Mouse (Mus musculus) MEL (cell line): ENCODE measurements around the gene Wfikkn2. TPM values are rescaled to one million over a fixed set of nuclear protein-coding genes. Genes with fewer than 3 reads are reported as not detected.
A peak's percentile ranks its signal among the peaks of the same experiment; 100 is the strongest.
"Not testable (repeated sequence)": the region's sequence is repeated elsewhere in the genome, so short reads cannot be mapped to it uniquely, and the experiment has no call there.

Experiments
- DNase-seq: peaks from one replicate; pipeline ENCODE4 v3.0.0; 2011; ENCODE audit warnings: low read depth, low spot score
- H3K27ac ChIP-seq: 2 replicates; pipeline ENCODE4 v1.5.1; 2012; ENCODE audit warnings: low read depth, mild to moderate bottlenecking, control low read depth, low read length, moderate library complexity; ENCODE audit not compliant: control insufficient read depth
- H3K27me3 ChIP-seq, 2 experiments: fragments of 150-350 bp in 1 of 2; sonication (generic) in 1 of 2; 2 replicates each; pipeline ENCODE4 v1.6.1; 2012; ENCODE audit warnings: low read length in 2 of 2, mild to moderate bottlenecking in 2 of 2, improper control_type of control experiment in 1 of 2, moderate library complexity in 1 of 2; ENCODE audit not compliant: insufficient read depth in 2 of 2, control insufficient read depth in 1 of 2
- H3K36me3 ChIP-seq, 2 experiments: 2 replicates each; pipeline ENCODE4 v1.6.1; 2012 to 2014; ENCODE audit warnings: low read length in 2 of 2, improper control_type of control experiment in 1 of 2, inconsistent platforms in 1 of 2, mild to moderate bottlenecking in 1 of 2; ENCODE audit not compliant: insufficient read depth in 2 of 2, control insufficient read depth in 1 of 2
- H3K4me1 ChIP-seq, 2 experiments: fragments of 150-350 bp in 1 of 2; sonication (generic) in 1 of 2; 2 replicates each; pipeline ENCODE4 v1.6.1; 2012; ENCODE audit warnings: low read length in 2 of 2, improper control_type of control experiment in 1 of 2, mild to moderate bottlenecking in 1 of 2; ENCODE audit not compliant: insufficient read depth in 2 of 2, control insufficient read depth in 1 of 2
- H3K4me3 ChIP-seq, 2 experiments: fragments of 150-350 bp in 1 of 2; sonication (generic) in 1 of 2; 2 replicates each; pipeline ENCODE4 v1.5.1; 2012; ENCODE audit warnings: low read depth in 2 of 2, low read length in 2 of 2, mild to moderate bottlenecking in 2 of 2, moderate library complexity in 2 of 2, control low read depth in 1 of 2, improper control_type of control experiment in 1 of 2; ENCODE audit not compliant: control insufficient read depth in 1 of 2, insufficient read depth in 1 of 2
- H3K79me2 ChIP-seq: 2 replicates; pipeline ENCODE4 v1.6.1; 2012; ENCODE audit warnings: mild to moderate bottlenecking, low read length, moderate library complexity; ENCODE audit not compliant: control insufficient read depth, poor library complexity, insufficient read depth
- H3K9ac ChIP-seq: 2 replicates; pipeline ENCODE4 v1.6.1; 2012; ENCODE audit warnings: low read depth, mild to moderate bottlenecking, control low read depth, low read length, moderate library complexity; ENCODE audit not compliant: control insufficient read depth, poor library complexity, severe bottlenecking
- H3K9me3 ChIP-seq: fragments of 150-350 bp; sonication (generic); replicated peaks from 2 replicates; pipeline ENCODE4 v1.6.1; 2012; ENCODE audit warnings: mild to moderate bottlenecking, low read length, improper control_type of control experiment, moderate library complexity; ENCODE audit not compliant: insufficient read depth
- CHD2 ChIP-seq: IDR thresholded peaks from 2 replicates; pipeline ENCODE4 v1.6.1; 2011; ENCODE audit warnings: low read length, improper control_type of control experiment
- CTCF ChIP-seq, 3 experiments: IDR thresholded peaks in 2 of 3; conservative IDR thresholded peaks in 1 of 3; 2 replicates each; pipeline ENCODE4 v1.5.1; 2011 to 2012; ENCODE audit warnings: low read length in 3 of 3, low read depth in 2 of 3, mild to moderate bottlenecking in 2 of 3, improper control_type of control experiment in 1 of 3, inconsistent platforms in 1 of 3, mixed read lengths in 1 of 3, moderate library complexity in 1 of 3; ENCODE audit not compliant: control insufficient read depth in 1 of 3, insufficient read depth in 1 of 3, poor library complexity in 1 of 3, severe bottlenecking in 1 of 3
- E2F4 ChIP-seq: IDR thresholded peaks from 2 replicates; pipeline ENCODE4 v1.6.1; 2011; ENCODE audit warnings: low read depth, low read length, improper control_type of control experiment, borderline replicate concordance
- EP300 ChIP-seq, 2 experiments: IDR thresholded peaks; 2 replicates each; pipeline ENCODE4 v1.6.1; 2011; ENCODE audit warnings: improper control_type of control experiment in 2 of 2, low read length in 2 of 2, low read depth in 1 of 2, mild to moderate bottlenecking in 1 of 2
- ETS1 ChIP-seq: IDR thresholded peaks from 2 replicates; pipeline ENCODE4 v1.6.1; 2012; ENCODE audit warnings: low read depth, mild to moderate bottlenecking, inconsistent platforms, low read length, improper control_type of control experiment, moderate library complexity
- GABPA ChIP-seq: IDR thresholded peaks from 2 replicates; pipeline ENCODE4 v1.6.1; 2012; ENCODE audit warnings: low read depth, mild to moderate bottlenecking, inconsistent platforms, low read length, improper control_type of control experiment, moderate library complexity
- JUND ChIP-seq: IDR thresholded peaks from 2 replicates; pipeline ENCODE4 v1.6.1; 2011; ENCODE audit warnings: low read depth, mild to moderate bottlenecking, improper control_type of control experiment, low read length
- KAT2A ChIP-seq: conservative IDR thresholded peaks from 2 replicates; pipeline ENCODE4 v1.6.1; 2012; ENCODE audit warnings: low read depth, low read length, improper control_type of control experiment, inconsistent platforms
- MAX ChIP-seq: IDR thresholded peaks from 2 replicates; pipeline ENCODE4 v1.6.1; 2011; ENCODE audit warnings: low read length, improper control_type of control experiment
- MEF2A ChIP-seq: IDR thresholded peaks from 2 replicates; pipeline ENCODE4 v1.6.1; 2014; ENCODE audit warnings: low read depth, mild to moderate bottlenecking, inconsistent platforms, low read length, improper control_type of control experiment; ENCODE audit not compliant: poor library complexity, insufficient replicate concordance, severe bottlenecking; ENCODE audit errors: extremely low read depth
- MXI1 ChIP-seq: IDR thresholded peaks from 2 replicates; pipeline ENCODE4 v1.6.1; 2011; ENCODE audit warnings: mild to moderate bottlenecking, low read depth, low read length, improper control_type of control experiment
- MYB ChIP-seq: IDR thresholded peaks from 2 replicates; pipeline ENCODE4 v1.6.1; 2011; ENCODE audit warnings: mild to moderate bottlenecking, low read depth, low read length, improper control_type of control experiment
- MYC ChIP-seq: IDR thresholded peaks from 2 replicates; pipeline ENCODE4 v1.6.1; 2011; ENCODE audit warnings: low read depth, mild to moderate bottlenecking, low read length, improper control_type of control experiment, moderate library complexity
- NELFE ChIP-seq: IDR thresholded peaks from 2 replicates; pipeline ENCODE4 v1.6.1; 2011; ENCODE audit warnings: low read depth, low read length, improper control_type of control experiment
- POLR2A ChIP-seq, 2 experiments: IDR thresholded peaks; 2 replicates each; pipeline ENCODE4 v1.6.1; 2011 to 2012; ENCODE audit warnings: low read length in 2 of 2, mild to moderate bottlenecking in 2 of 2, control low read depth in 1 of 2, improper control_type of control experiment in 1 of 2, low read depth in 1 of 2, moderate library complexity in 1 of 2; ENCODE audit not compliant: control insufficient read depth in 1 of 2, insufficient read depth in 1 of 2, poor library complexity in 1 of 2
- POLR2AphosphoS2 ChIP-seq: IDR thresholded peaks from 2 replicates; pipeline ENCODE4 v1.6.1; 2011; ENCODE audit warnings: low read length, improper control_type of control experiment
- POLR2AphosphoS5 ChIP-seq: IDR thresholded peaks from 2 replicates; pipeline ENCODE4 v1.6.1; 2012; ENCODE audit warnings: low read depth, borderline replicate concordance, mild to moderate bottlenecking, inconsistent platforms, low read length, moderate library complexity, mixed read lengths
- RCOR1 ChIP-seq: IDR thresholded peaks from 2 replicates; pipeline ENCODE4 v1.6.1; 2012; ENCODE audit warnings: low read depth, mild to moderate bottlenecking, inconsistent platforms, low read length, improper control_type of control experiment
- SIN3A ChIP-seq: IDR thresholded peaks from 2 replicates; pipeline ENCODE4 v1.6.1; 2012; ENCODE audit warnings: low read length, improper control_type of control experiment, inconsistent platforms
- TAL1 ChIP-seq: IDR thresholded peaks from 2 replicates; pipeline ENCODE4 v1.6.1; 2012; ENCODE audit warnings: mild to moderate bottlenecking, inconsistent platforms, low read length, moderate library complexity, mixed read lengths
- UBTF ChIP-seq: IDR thresholded peaks from 2 replicates; pipeline ENCODE4 v1.6.1; 2012; ENCODE audit warnings: low read depth, mild to moderate bottlenecking, inconsistent platforms, low read length, improper control_type of control experiment, moderate library complexity, borderline replicate concordance; ENCODE audit not compliant: insufficient read depth
- USF1 ChIP-seq: IDR thresholded peaks from 2 replicates; pipeline ENCODE4 v1.6.1; 2014; ENCODE audit warnings: low read depth, mild to moderate bottlenecking, inconsistent platforms, low read length, improper control_type of control experiment, moderate library complexity
- USF2 ChIP-seq, 2 experiments: IDR thresholded peaks; 2 replicates each; pipeline ENCODE4 v1.6.1; 2011 to 2012; ENCODE audit warnings: improper control_type of control experiment in 2 of 2, low read length in 2 of 2, borderline replicate concordance in 1 of 2, inconsistent platforms in 1 of 2, low read depth in 1 of 2, mild to moderate bottlenecking in 1 of 2; ENCODE audit not compliant: insufficient read depth in 1 of 2
- ZC3H11A ChIP-seq: IDR thresholded peaks from 2 replicates; pipeline ENCODE4 v1.6.1; 2012; ENCODE audit warnings: low read depth, mild to moderate bottlenecking, inconsistent platforms, low read length, improper control_type of control experiment
- ZMIZ1 ChIP-seq: IDR thresholded peaks from 2 replicates; pipeline ENCODE4 v1.6.1; 2012; ENCODE audit warnings: low read depth, mild to moderate bottlenecking, inconsistent platforms, low read length, improper control_type of control experiment, moderate library complexity
- polyA plus RNA-seq, 2 experiments: library from polyadenylated mRNA; stranded (reverse) in 1 of 2; unstranded in 1 of 2; fragments of >175 nt in 1 of 2; fragments of >200 nt in 1 of 2; gene quantifications; 2 replicates each; pipeline versions ENCODE4 v1.2.1 to v1.2.4; 2012; ENCODE audit warnings: low replicate concordance in 2 of 2, low read depth in 1 of 2; ENCODE audit not compliant: insufficient read length in 2 of 2, insufficient read depth in 1 of 2, missing spikeins in 1 of 2
- total RNA-seq: library from RNA; depleted of rRNA; stranded (reverse); fragments of 300-350 nt; gene quantifications from 2 replicates; pipeline ENCODE4 v1.2.3, GENCODE M21; 2012

Wfikkn2 gene
- total and polyA plus RNA-seq, 3 experiments, result not detected

DNA sequence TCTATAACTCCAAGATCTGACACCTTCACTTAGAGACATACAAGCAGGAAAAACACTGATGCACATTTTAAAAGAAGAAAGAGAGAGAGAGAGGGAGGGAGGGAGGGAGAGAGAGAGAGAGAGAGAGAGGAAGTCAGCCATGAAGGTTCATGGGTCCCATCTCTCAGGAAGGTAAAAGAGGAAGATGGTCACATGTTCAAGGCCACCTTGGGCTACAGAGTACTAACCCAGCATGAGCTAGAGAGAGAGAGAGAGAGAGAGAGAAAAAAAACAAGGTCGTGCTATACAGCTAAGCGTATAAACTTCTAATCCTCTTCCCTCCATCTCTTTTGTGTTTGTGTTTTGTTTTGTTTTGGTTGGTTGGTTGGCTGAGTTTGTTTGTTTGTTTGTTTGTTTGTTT is 25.2 kb upstream of the Wfikkn2 start (continued):
- no peak for TF ChIP-seq CHD2
- no peak for TF ChIP-seq E2F4
- TF ChIP-seq MEF2A, result no peak
- TF ChIP-seq POLR2AphosphoS5, result no peak
- no peak for TF ChIP-seq SIN3A
- peak; percentile 60 for TF ChIP-seq MAX
- no peak for TF ChIP-seq MXI1
- TF ChIP-seq RCOR1, result no peak
- TF ChIP-seq NELFE, result no peak
- peak in 1 of 2 experiments; percentile 30; a peak in 1 of 4 replicates for TF ChIP-seq USF2 (IDR thresholded peaks at IDR 0.05; ENCODE audit: borderline replicate concordance in 1 of 2, insufficient read depth in 1 of 2, low read depth in 1 of 2, low read length in 2 of 2)
- TF ChIP-seq MYC, result peak; percentile 38; the same call in 1 of the 2 replicates
- TF ChIP-seq UBTF, result no peak

DNA sequence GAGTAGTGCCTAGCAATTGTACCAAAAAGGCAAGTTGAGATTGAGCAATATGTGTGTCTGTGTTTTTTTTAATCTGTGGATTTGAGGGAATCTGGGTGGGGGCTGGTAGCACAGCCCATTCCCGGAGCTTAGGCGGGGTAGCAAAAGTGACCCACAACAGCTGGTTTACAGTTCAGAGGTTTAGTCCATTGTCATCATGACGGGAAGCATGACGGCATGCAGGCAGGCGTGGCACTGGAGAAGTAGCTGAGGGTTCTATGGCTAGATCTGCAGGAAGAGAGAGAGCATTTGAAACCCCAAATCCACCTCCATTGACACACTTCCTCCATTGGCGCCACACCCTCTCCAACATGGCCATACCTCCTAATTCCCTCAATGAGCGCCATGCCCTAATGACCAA is 24.1 kb upstream of the Wfikkn2 start:
- Histone ChIP-seq H3K9me3 (no peaks in the 10 kb centered on the region), H3K4me3 (no peak overlapping the region), H3K27ac (no peak overlapping the region), H3K79me2 (no peaks in the 10 kb centered on the region), H3K36me3 (peaks cover 0 to 20% of the 10 kb centered on the region in 2 experiments; a peak in 2 of 4 replicates), H3K27me3 (no peaks in the 10 kb centered on the region), H3K9ac (no peak overlapping the region), H3K4me1 (peaks cover 8 to 27% of the 10 kb centered on the region in 2 experiments)
- no peak for TF ChIP-seq USF2 (IDR thresholded peaks at IDR 0.05; ENCODE audit: borderline replicate concordance in 1 of 2, insufficient read depth in 1 of 2, low read depth in 1 of 2, low read length in 2 of 2)
- no peak for TF ChIP-seq ZMIZ1
- no peak for TF ChIP-seq EP300 (IDR thresholded peaks at IDR 0.05; ENCODE audit: low read depth in 1 of 2, low read length in 2 of 2)
- no peak for DNase-seq

DNA sequence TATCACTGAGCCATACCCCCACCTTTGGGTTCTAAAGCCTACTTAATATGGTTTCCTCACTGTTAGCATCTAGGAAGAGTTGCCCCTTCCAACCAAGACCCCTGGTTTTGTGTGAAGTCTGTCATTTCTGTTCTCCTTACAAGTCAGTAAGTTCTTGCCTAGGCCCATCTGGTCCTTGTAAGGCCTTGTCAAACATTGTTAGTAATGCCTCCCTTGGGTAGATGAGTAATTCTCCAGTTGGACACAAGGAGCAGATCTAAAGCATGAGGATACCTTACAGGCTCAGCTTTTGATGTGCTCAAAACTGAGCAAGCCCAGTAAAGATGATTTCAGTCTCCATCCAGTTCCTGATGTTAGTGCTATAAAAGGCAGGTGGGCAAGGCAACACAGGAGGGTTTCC is 23.0 kb upstream of the Wfikkn2 start:
- no peaks in the 10 kb centered on the region for H3K79me2 ChIP-seq
- no peaks in the 10 kb centered on the region for H3K27me3 ChIP-seq
- peaks cover 0 to 16% of the 10 kb centered on the region in 2 experiments; a peak in 2 of 4 replicates for H3K36me3 ChIP-seq
- H3K9ac ChIP-seq, result no peak overlapping the region
- no peak overlapping the region for H3K4me3 ChIP-seq
- no peak overlapping the region for H3K27ac ChIP-seq
- no peaks in the 10 kb centered on the region for H3K9me3 ChIP-seq
- TF ChIP-seq NELFE (no peak), GABPA (no peak), JUND (no peak), ZC3H11A (no peak), POLR2A (IDR thresholded peaks at IDR 0.05; ENCODE audit: control insufficient read depth in 1 of 2, insufficient read depth in 1 of 2, low read depth in 1 of 2, low read length in 2 of 2, poor library complexity in 1 of 2) (no peak), E2F4 (no peak), TAL1 (no peak), USF1 (no peak), KAT2A (no peak), MEF2A (no peak), MYB (no peak), ETS1 (no peak), MYC (no peak), SIN3A (no peak), CHD2 (no peak), POLR2AphosphoS2 (no peak), CTCF (IDR thresholded peaks at IDR 0.05 in 2 of 3, conservative IDR thresholded peaks at IDR 0.05 in 1 of 3; ENCODE audit: control insufficient read depth in 1 of 3, insufficient read depth in 1 of 3, low read depth in 2 of 3, low read length in 3 of 3, poor library complexity in 1 of 3, severe bottlenecking in 1 of 3) (no peak)
- peaks cover 8 to 22% of the 10 kb centered on the region in 2 experiments for H3K4me1 ChIP-seq
- DNase-seq, result no peak

DNA sequence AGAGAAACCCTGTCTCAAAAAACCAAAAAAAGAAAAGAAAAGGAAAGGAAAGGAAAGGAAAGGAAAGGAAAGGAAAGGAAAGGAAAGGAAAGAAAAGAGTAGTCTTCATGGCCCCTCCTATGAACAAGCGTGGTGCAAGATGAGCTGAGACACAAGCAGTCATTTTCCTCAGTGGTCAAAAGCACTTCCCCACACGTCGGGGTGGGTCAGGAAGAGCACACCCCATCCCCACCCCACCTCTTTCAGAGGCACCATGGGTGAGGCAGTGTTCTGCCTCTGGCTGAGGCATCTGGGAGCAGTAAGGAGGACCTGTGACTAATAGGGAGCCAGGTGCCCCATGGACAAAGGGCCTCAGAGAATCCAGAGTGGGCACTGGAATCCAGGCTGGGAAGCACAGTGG is 20.4 kb upstream of the Wfikkn2 start:
- H3K9me3 ChIP-seq, H3K27me3 ChIP-seq, H3K79me2 ChIP-seq, H3K27ac ChIP-seq, H3K36me3 ChIP-seq, DNase-seq: not testable (repeated sequence)
- peak overlapping the region; percentile 53 to 67 for H3K4me3 ChIP-seq
- peak overlapping the region; percentile 49 for H3K9ac ChIP-seq
- peaks cover 8 to 23% of the 10 kb centered on the region in 2 experiments for H3K4me1 ChIP-seq
